Mouse (Mus musculus) olfactory bulb, adult 2 months (tissue): ENCODE data around the gene Ankfn1.

Experiments
- CTCF ChIP-seq: fragments of 200-500 bp; IDR thresholded peaks from 2 replicates; pipeline ENCODE4 v1.5.1; 2012; ENCODE audit warnings: low read depth, mild to moderate bottlenecking, low read length, moderate library complexity; ENCODE audit not compliant: insufficient read depth
- POLR2A ChIP-seq: fragments of 200-500 bp; IDR thresholded peaks from 2 replicates; pipeline ENCODE4 v1.6.1; 2012; ENCODE audit warnings: mild to moderate bottlenecking, low read depth, low read length, moderate library complexity; ENCODE audit not compliant: insufficient read depth

GRCm38 (mm10) chr11:89515501-89515901 is 262.0 kb downstream of the Ankfn1 start:
- TF ChIP-seq POLR2A (no peak), CTCF (no peak)
